Mouse (Mus musculus): Measurements from ENCODE around the gene Trappc5. TPM values are rescaled to one million over a fixed set of nuclear protein-coding genes. Genes with fewer than 3 reads are reported as not detected.

Trappc5 gene
- total and polyA plus RNA-seq, 3 experiments, result 43.0 to 48.6 TPM; not detected in 1

DNA sequence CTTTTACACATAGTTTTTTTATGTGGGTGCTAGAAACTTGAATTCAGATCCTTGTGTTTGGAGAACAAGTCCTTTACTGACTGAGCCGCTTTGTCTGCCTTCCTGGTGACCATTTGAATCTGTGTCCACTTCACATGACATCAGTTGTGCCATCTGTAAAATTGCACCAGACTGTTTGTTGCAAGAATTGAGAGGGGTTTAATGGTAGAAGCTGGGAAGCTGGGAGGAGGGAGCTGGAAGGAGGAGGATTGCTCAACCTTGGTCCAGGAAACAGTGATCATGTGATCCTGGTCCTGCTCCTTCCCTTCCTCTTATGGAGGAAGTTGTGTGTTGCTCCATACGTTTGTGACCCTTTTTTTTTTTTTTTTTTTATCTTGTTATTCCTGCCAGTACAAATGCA, 27.8 kb upstream of the Trappc5 start:
- Histone ChIP-seq H3K79me2 (ENCODE audit: control insufficient read depth, insufficient read depth, low read length, poor library complexity) (no peaks in the 10 kb centered on the region), H3K9me3 (replicated peaks; ENCODE audit: insufficient read depth, low read length) (no peaks in the 10 kb centered on the region), H3K9ac (ENCODE audit: control insufficient read depth, low read depth, low read length, poor library complexity, severe bottlenecking) (no peak overlapping the region), H3K36me3 (ENCODE audit: control insufficient read depth in 1 of 2, insufficient read depth in 2 of 2, low read length in 2 of 2) (no peaks in the 10 kb centered on the region), H3K4me3 (ENCODE audit: control insufficient read depth in 1 of 2, insufficient read depth in 1 of 2, low read depth in 2 of 2, low read length in 2 of 2) (no peak overlapping the region), H3K27ac (ENCODE audit: control insufficient read depth, low read depth, low read length) (no peak overlapping the region), H3K4me1 (ENCODE audit: control insufficient read depth in 1 of 2, insufficient read depth in 2 of 2, low read length in 2 of 2) (0 out of 4 replicates have a peak, but pooled peaks cover 0 to 9% of the 10 kb centered on the region in 2 experiments), H3K27me3 (ENCODE audit: control insufficient read depth in 1 of 2, insufficient read depth in 2 of 2, low read length in 2 of 2) (no peaks in the 10 kb centered on the region)
- DNase-seq (ENCODE audit: low read depth, low spot score), result no peak
- TF ChIP-seq USF1 (IDR thresholded peaks at IDR 0.05; ENCODE audit: low read depth, low read length), result peak; percentile 35; the same call in 1 of the 2 replicates
- no peak for TF ChIP-seq MAZ (IDR thresholded peaks at IDR 0.05; ENCODE audit: low read depth, low read length)

DNA sequence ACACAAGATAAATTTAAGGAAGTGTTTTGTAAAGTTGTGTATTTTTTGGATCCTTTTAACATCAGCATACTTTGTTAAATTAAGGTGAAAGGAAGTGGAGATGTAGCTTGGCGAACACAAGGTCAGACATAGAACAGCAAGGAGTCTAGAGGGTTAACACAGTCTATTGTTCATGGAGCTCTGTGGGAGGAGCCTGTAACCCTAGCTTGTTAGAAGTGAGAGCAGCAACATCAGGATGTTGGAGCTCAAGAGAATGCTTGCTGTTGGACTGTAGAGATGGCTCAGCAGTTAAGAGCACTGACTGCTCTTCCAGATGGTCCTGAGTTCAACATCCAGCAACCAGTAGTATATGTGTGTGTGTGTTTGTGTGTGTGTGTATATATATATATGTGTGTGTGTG, 27.1 kb upstream of the Trappc5 start:
- no peaks in the 10 kb centered on the region for H3K27me3 ChIP-seq (ENCODE audit: control insufficient read depth in 1 of 2, insufficient read depth in 2 of 2, low read length in 2 of 2)
- H3K27ac ChIP-seq (ENCODE audit: control insufficient read depth, low read depth, low read length), result no peak overlapping the region
- TF ChIP-seq RAD21 (IDR thresholded peaks at IDR 0.05; ENCODE audit: low read depth, low read length), result no peak
- no peak for TF ChIP-seq TCF12 (IDR thresholded peaks at IDR 0.05; ENCODE audit: low read depth, low read length)
- no peak for TF ChIP-seq NRF1 (IDR thresholded peaks at IDR 0.05; ENCODE audit: insufficient read depth, low read depth, low read length, poor library complexity, severe bottlenecking)
- TF ChIP-seq USF2 (IDR thresholded peaks at IDR 0.05; ENCODE audit: borderline replicate concordance in 1 of 2, insufficient read depth in 1 of 2, low read depth in 1 of 2, low read length in 2 of 2), result no peak
- TF ChIP-seq MXI1 (IDR thresholded peaks at IDR 0.05; ENCODE audit: low read depth, low read length), result no peak
- TF ChIP-seq UBTF (IDR thresholded peaks at IDR 0.05; ENCODE audit: borderline replicate concordance, insufficient read depth, low read depth, low read length), result no peak
- no peak for TF ChIP-seq KAT2A (conservative IDR thresholded peaks at IDR 0.05; ENCODE audit: low read depth, low read length)
- no peak for TF ChIP-seq SMC3 (IDR thresholded peaks at IDR 0.05; ENCODE audit: low read depth, low read length)
- TF ChIP-seq USF1 (IDR thresholded peaks at IDR 0.05; ENCODE audit: low read depth, low read length), result no peak
- no peak for TF ChIP-seq JUND (IDR thresholded peaks at IDR 0.05; ENCODE audit: low read depth, low read length)
- no peak for TF ChIP-seq ETS1 (IDR thresholded peaks at IDR 0.05; ENCODE audit: low read depth, low read length)
- TF ChIP-seq MAX (IDR thresholded peaks at IDR 0.05; ENCODE audit: low read length), result no peak
- H3K4me3 ChIP-seq (ENCODE audit: control insufficient read depth in 1 of 2, insufficient read depth in 1 of 2, low read depth in 2 of 2, low read length in 2 of 2), result no peak overlapping the region
- H3K9me3 ChIP-seq (replicated peaks; ENCODE audit: insufficient read depth, low read length), result no peaks in the 10 kb centered on the region
- DNase-seq (ENCODE audit: low read depth, low spot score), result peak; percentile 23
- H3K79me2 ChIP-seq (ENCODE audit: control insufficient read depth, insufficient read depth, low read length, poor library complexity), result no peaks in the 10 kb centered on the region
- H3K4me1 ChIP-seq (ENCODE audit: control insufficient read depth in 1 of 2, insufficient read depth in 2 of 2, low read length in 2 of 2), result 0 out of 4 replicates have a peak, but pooled peaks cover 0 to 9% of the 10 kb centered on the region in 2 experiments
- no peak overlapping the region for H3K9ac ChIP-seq (ENCODE audit: control insufficient read depth, low read depth, low read length, poor library complexity, severe bottlenecking)
- H3K36me3 ChIP-seq (ENCODE audit: control insufficient read depth in 1 of 2, insufficient read depth in 2 of 2, low read length in 2 of 2), result no peaks in the 10 kb centered on the region

DNA sequence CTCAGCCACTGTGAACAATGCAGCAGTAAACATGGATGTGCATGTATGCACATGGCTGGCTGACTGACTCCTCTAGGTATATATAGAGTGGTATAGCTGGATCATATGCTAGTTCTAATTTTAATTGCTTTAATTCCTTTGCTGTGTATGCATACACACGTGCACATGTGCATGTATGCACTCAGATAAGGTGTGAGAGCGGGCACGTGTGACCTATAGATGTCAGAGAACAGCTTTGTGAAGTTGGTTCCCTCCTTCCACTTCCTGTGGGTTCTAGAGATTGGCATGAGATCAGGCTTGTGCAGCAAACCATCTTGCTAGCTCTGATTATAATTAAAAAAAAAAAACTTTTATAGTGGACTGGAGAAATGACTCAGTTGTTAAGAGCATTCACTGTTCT, 23.3 kb upstream of the Trappc5 start:
- DNase-seq (ENCODE audit: low read depth, low spot score), result peak; percentile 42
- Histone ChIP-seq H3K9me3 (replicated peaks; ENCODE audit: insufficient read depth, low read length) (no peaks in the 10 kb centered on the region), H3K36me3 (ENCODE audit: control insufficient read depth in 1 of 2, insufficient read depth in 2 of 2, low read length in 2 of 2) (no peaks in the 10 kb centered on the region), H3K4me3 (ENCODE audit: control insufficient read depth in 1 of 2, insufficient read depth in 1 of 2, low read depth in 2 of 2, low read length in 2 of 2) (no peak overlapping the region), H3K9ac (ENCODE audit: control insufficient read depth, low read depth, low read length, poor library complexity, severe bottlenecking) (no peak overlapping the region), H3K79me2 (ENCODE audit: control insufficient read depth, insufficient read depth, low read length, poor library complexity) (no peaks in the 10 kb centered on the region), H3K27ac (ENCODE audit: control insufficient read depth, low read depth, low read length) (no peak overlapping the region), H3K4me1 (ENCODE audit: control insufficient read depth in 1 of 2, insufficient read depth in 2 of 2, low read length in 2 of 2) (0 out of 4 replicates have a peak, but pooled peaks cover 0 to 9% of the 10 kb centered on the region in 2 experiments), H3K27me3 (ENCODE audit: control insufficient read depth in 1 of 2, insufficient read depth in 2 of 2, low read length in 2 of 2) (no peaks in the 10 kb centered on the region)
- TF ChIP-seq KAT2A (conservative IDR thresholded peaks at IDR 0.05; ENCODE audit: low read depth, low read length), result no peak
- 0 out of 2 replicates have a peak, but pooled peaks have one; percentile 31 for TF ChIP-seq MAX (IDR thresholded peaks at IDR 0.05; ENCODE audit: low read length)
- peak; percentile 10; the same call in 1 of the 2 replicates for TF ChIP-seq ETS1 (IDR thresholded peaks at IDR 0.05; ENCODE audit: low read depth, low read length)
- no peak for TF ChIP-seq UBTF (IDR thresholded peaks at IDR 0.05; ENCODE audit: borderline replicate concordance, insufficient read depth, low read depth, low read length)
- TF ChIP-seq ELF1 (IDR thresholded peaks at IDR 0.05; ENCODE audit: low read depth, low read length), result no peak
- TF ChIP-seq GATA1 (IDR thresholded peaks at IDR 0.05; ENCODE audit: low read depth, low read length), result peak; percentile 11; the same call in 1 of the 2 replicates
- peak; percentile 93 for TF ChIP-seq BHLHE40 (IDR thresholded peaks at IDR 0.05; ENCODE audit: borderline replicate concordance, low read depth, low read length)
- no peak for TF ChIP-seq RAD21 (IDR thresholded peaks at IDR 0.05; ENCODE audit: low read depth, low read length)
- TF ChIP-seq ZKSCAN1 (IDR thresholded peaks at IDR 0.05; ENCODE audit: low read depth, low read length), result no peak
- 0 out of 2 replicates have a peak, but pooled peaks have one; percentile 12 for TF ChIP-seq MYC (IDR thresholded peaks at IDR 0.05; ENCODE audit: low read depth, low read length)
- TF ChIP-seq MXI1 (IDR thresholded peaks at IDR 0.05; ENCODE audit: low read depth, low read length), result peak; percentile 28; the same call in 1 of the 2 replicates
- no peak for TF ChIP-seq CTCF (IDR thresholded peaks at IDR 0.05 in 2 of 3, conservative IDR thresholded peaks at IDR 0.05 in 1 of 3; ENCODE audit: control insufficient read depth in 1 of 3, insufficient read depth in 1 of 3, low read depth in 2 of 3, low read length in 3 of 3, poor library complexity in 1 of 3, severe bottlenecking in 1 of 3)

All from MEL (cell line).